Mouse (Mus musculus) midbrain, embryonic 12.5 days (tissue): Measurements from ENCODE around the gene Agpat4. TPM values are rescaled to one million over a fixed set of nuclear protein-coding genes. Genes with fewer than 3 reads are reported as not detected.
"Not testable (repeated sequence)": the region's sequence is repeated elsewhere in the genome, so short reads cannot be mapped to it uniquely, and the experiment has no call there.

ENCODE experiments used
- ATAC-seq: fragments of 200-750 bp; cut with Nextera tagmentation; 2 replicates; pipeline ENCODE4 v1.8.0; 2017; ENCODE audit warnings: low read depth, moderate TSS enrichment, moderate library complexity; ENCODE audit not compliant: low FRiP score
- H3K27ac ChIP-seq: fragments of 300-500 bp; sonication (generic); replicated peaks from 2 replicates; pipeline ENCODE4 v1.5.1; 2016; ENCODE audit warnings: mild to moderate bottlenecking
- H3K27me3 ChIP-seq: fragments of 300-500 bp; sonication (generic); 2 replicates; pipeline ENCODE4 v1.6.1; 2016; ENCODE audit warnings: mild to moderate bottlenecking
- H3K36me3 ChIP-seq: fragments of 300-500 bp; sonication (generic); 2 replicates; pipeline ENCODE4 v1.6.1; 2016
- H3K4me1 ChIP-seq: fragments of 300-500 bp; sonication (generic); 2 replicates; pipeline ENCODE4 v1.6.1; 2016
- H3K4me2 ChIP-seq: fragments of 300-500 bp; sonication (generic); replicated peaks from 2 replicates; pipeline ENCODE4 v1.6.1; 2016; ENCODE audit warnings: mild to moderate bottlenecking, moderate library complexity
- H3K4me3 ChIP-seq: fragments of 300-500 bp; sonication (generic); 2 replicates; pipeline ENCODE4 v1.5.1; 2016; ENCODE audit warnings: mild to moderate bottlenecking
- H3K9ac ChIP-seq: fragments of 300-500 bp; sonication (generic); replicated peaks from 2 replicates; pipeline ENCODE4 v1.6.1; 2016; ENCODE audit warnings: mild to moderate bottlenecking, moderate library complexity
- H3K9me3 ChIP-seq: fragments of 300-500 bp; sonication (generic); 2 replicates; pipeline ENCODE4 v1.6.1; 2016; ENCODE audit warnings: mild to moderate bottlenecking
- WGBS: fragments of 180-500 bp; shearing (Covaris S2); methylation state at CpG from one replicate; pipeline ENCODE4 v1.1.7; 2016; 5-methylcytosine and 5-hydroxymethylcytosine counted together
- polyA plus RNA-seq: library from polyadenylated mRNA; unstranded; fragments of >200 nt; fragmentation: Nextera tagmentation; extraction: Ambion mirVana; gene quantifications from 2 replicates; pipeline ENCODE4 v1.2.1, GENCODE M21; 2016

The Agpat4 gene
- polyA plus RNA-seq, 1 experiment from 2014 or later = 42.4 TPM

GRCm38 (mm10) chr17:12221926-12222325 lies 103.4 kb downstream of the Agpat4 start:
- ATAC-seq = no peak
- Histone ChIP-seq H3K9me3 (no peaks in the 10 kb centered on the region), H3K4me2 (no peak overlapping the region), H3K9ac (no peak overlapping the region), H3K4me1 (0 out of 2 replicates have a peak, but pooled peaks cover 3% of the 10 kb centered on the region), H3K4me3 (no peak overlapping the region), H3K27me3 (no peaks in the 10 kb centered on the region), H3K27ac (no peak overlapping the region), H3K36me3 (peaks cover 62% of the 10 kb centered on the region)
- WGBS = 91% methylated on average over 6 of the region's 6 CpGs

- Histone ChIP-seq H3K9ac (no peak overlapping the region), H3K27ac (no peak overlapping the region; the same call in 1 of the 2 replicates), H3K4me3 (no peak overlapping the region), H3K9me3 (no peaks in the 10 kb centered on the region), H3K4me2 (no peak overlapping the region), H3K27me3 (no peaks in the 10 kb centered on the region), H3K4me1 (0 out of 2 replicates have a peak, but pooled peaks cover 3% of the 10 kb centered on the region), H3K36me3 (peaks cover 63% of the 10 kb centered on the region)
- no peak for ATAC-seq
- 36% methylated on average over 5 of the region's 5 CpGs for WGBS
These were observed 105.2 kb downstream of the Agpat4 start for GRCm38 (mm10) chr17:12223682-12224081.

- Histone ChIP-seq H3K9ac (no peak overlapping the region), H3K4me1 (0 out of 2 replicates have a peak, but pooled peaks cover 3% of the 10 kb centered on the region), H3K4me2 (no peak overlapping the region), H3K27me3 (no peaks in the 10 kb centered on the region), H3K9me3 (no peaks in the 10 kb centered on the region), H3K27ac (no peak overlapping the region), H3K4me3 (no peak overlapping the region), H3K36me3 (peaks cover 63% of the 10 kb centered on the region)
- no peak for ATAC-seq
- 83% methylated on average over 9 of the region's 9 CpGs for WGBS
These were observed 105.6 kb downstream of the Agpat4 start for GRCm38 (mm10) chr17:12224145-12224544.

- not testable (repeated sequence) for H3K4me1 ChIP-seq, ATAC-seq, H3K4me2 ChIP-seq, H3K27ac ChIP-seq, H3K27me3 ChIP-seq, H3K9ac ChIP-seq, H3K4me3 ChIP-seq, H3K9me3 ChIP-seq
- peaks cover 63% of the 10 kb centered on the region for H3K36me3 ChIP-seq
- WGBS = 89% methylated on average over 6 of the region's 7 CpGs
These were observed 106.0 kb downstream of the Agpat4 start for GRCm38 (mm10) chr17:12224551-12224950.

- Histone ChIP-seq H3K9ac (no peak overlapping the region), H3K4me3 (no peak overlapping the region), H3K27ac (no peak overlapping the region), H3K4me2 (no peak overlapping the region), H3K36me3 (peaks cover 63% of the 10 kb centered on the region), H3K27me3 (no peaks in the 10 kb centered on the region), H3K9me3 (no peaks in the 10 kb centered on the region), H3K4me1 (0 out of 2 replicates have a peak, but pooled peaks cover 3% of the 10 kb centered on the region)
- WGBS = 78% methylated on average over 1 of the region's 1 CpGs
- ATAC-seq = no peak
These were observed 106.7 kb downstream of the Agpat4 start for GRCm38 (mm10) chr17:12225227-12225626.

- Histone ChIP-seq H3K4me1 (0 out of 2 replicates have a peak, but pooled peaks cover 3% of the 10 kb centered on the region), H3K27me3 (no peaks in the 10 kb centered on the region), H3K9me3 (no peaks in the 10 kb centered on the region), H3K4me2 (no peak overlapping the region), H3K27ac (no peak overlapping the region), H3K4me3 (no peak overlapping the region), H3K36me3 (peaks cover 63% of the 10 kb centered on the region), H3K9ac (no peak overlapping the region)
- peak; percentile 54; the same call in 1 of the 2 replicates for ATAC-seq
- WGBS = 66% methylated on average over 12 of the region's 12 CpGs
These were observed 108.0 kb downstream of the Agpat4 start for GRCm38 (mm10) chr17:12226551-12226950.

- 89% methylated on average over 10 of the region's 10 CpGs for WGBS
- Histone ChIP-seq H3K27ac (no peak overlapping the region), H3K36me3 (peaks cover 68% of the 10 kb centered on the region), H3K4me1 (0 out of 2 replicates have a peak, but pooled peaks cover 3% of the 10 kb centered on the region), H3K4me2 (no peak overlapping the region), H3K27me3 (no peaks in the 10 kb centered on the region), H3K4me3 (no peak overlapping the region), H3K9ac (no peak overlapping the region), H3K9me3 (no peaks in the 10 kb centered on the region)
- no peak for ATAC-seq
These were observed 109.5 kb downstream of the Agpat4 start for GRCm38 (mm10) chr17:12228001-12228400.

GRCm38 (mm10) chr17:12228471-12228870 lies 110.0 kb downstream of the Agpat4 start:
- peaks cover 73% of the 10 kb centered on the region for H3K36me3 ChIP-seq
- H3K4me1 ChIP-seq = 0 out of 2 replicates have a peak, but pooled peaks cover 3% of the 10 kb centered on the region
- no peak for ATAC-seq
- H3K9me3 ChIP-seq = no peaks in the 10 kb centered on the region
- no peaks in the 10 kb centered on the region for H3K27me3 ChIP-seq
- no peak overlapping the region for H3K9ac ChIP-seq
- no peak overlapping the region for H3K27ac ChIP-seq
- no peak overlapping the region for H3K4me3 ChIP-seq
- H3K4me2 ChIP-seq = no peak overlapping the region
- WGBS = 98% methylated on average over 7 of the region's 7 CpGs

GRCm38 (mm10) chr17:12229756-12230155 lies 111.3 kb downstream of the Agpat4 start:
- Histone ChIP-seq H3K27me3 (no peaks in the 10 kb centered on the region), H3K36me3 (peaks cover 83% of the 10 kb centered on the region), H3K4me2 (no peak overlapping the region), H3K4me3 (no peak overlapping the region), H3K27ac (no peak overlapping the region), H3K4me1 (no peaks in the 10 kb centered on the region), H3K9me3 (no peaks in the 10 kb centered on the region), H3K9ac (no peak overlapping the region)
- WGBS = 95% methylated on average over 9 of the region's 9 CpGs
- no peak for ATAC-seq

- Histone ChIP-seq H3K4me1 (no peaks in the 10 kb centered on the region), H3K4me2 (no peak overlapping the region), H3K4me3 (no peak overlapping the region), H3K36me3 (peaks cover 85% of the 10 kb centered on the region), H3K27me3 (no peaks in the 10 kb centered on the region), H3K9me3 (no peaks in the 10 kb centered on the region), H3K27ac (no peak overlapping the region), H3K9ac (no peak overlapping the region)
- no peak for ATAC-seq
- WGBS = 82% methylated on average over 6 of the region's 6 CpGs
These were observed 111.7 kb downstream of the Agpat4 start for GRCm38 (mm10) chr17:12230167-12230566.

- Histone ChIP-seq H3K9me3 (no peaks in the 10 kb centered on the region), H3K36me3 (peaks cover 91% of the 10 kb centered on the region), H3K27ac (no peak overlapping the region), H3K9ac (no peak overlapping the region), H3K27me3 (no peaks in the 10 kb centered on the region), H3K4me2 (no peak overlapping the region), H3K4me1 (no peaks in the 10 kb centered on the region), H3K4me3 (no peak overlapping the region)
- WGBS = 95% methylated on average over 7 of the region's 7 CpGs
- no peak for ATAC-seq
These were observed 112.6 kb downstream of the Agpat4 start for GRCm38 (mm10) chr17:12231087-12231486.

GRCm38 (mm10) chr17:12232724-12233123 lies 114.2 kb downstream of the Agpat4 start:
- no peaks in the 10 kb centered on the region for H3K27me3 ChIP-seq
- 92% methylated on average over 6 of the region's 6 CpGs for WGBS
- no peaks in the 10 kb centered on the region for H3K4me1 ChIP-seq
- no peak for ATAC-seq
- no peak overlapping the region for H3K27ac ChIP-seq
- H3K4me3 ChIP-seq = no peak overlapping the region
- H3K4me2 ChIP-seq = no peak overlapping the region
- H3K9me3 ChIP-seq = no peaks in the 10 kb centered on the region
- H3K9ac ChIP-seq = no peak overlapping the region
- peaks cover 91% of the 10 kb centered on the region for H3K36me3 ChIP-seq

GRCm38 (mm10) chr17:12240701-12241100 lies 122.2 kb downstream of the Agpat4 start:
- ATAC-seq = no peak
- H3K27me3 ChIP-seq = no peaks in the 10 kb centered on the region
- WGBS = 87% methylated on average over 3 of the region's 3 CpGs

More at GRCm38 (mm10) chr17:12240701-12241100, 122.2 kb downstream of the Agpat4 start:
- Histone ChIP-seq H3K27ac (no peak overlapping the region), H3K36me3 (peaks cover 68% of the 10 kb centered on the region), H3K4me1 (no peaks in the 10 kb centered on the region), H3K4me3 (no peak overlapping the region), H3K4me2 (no peak overlapping the region), H3K9ac (no peak overlapping the region), H3K9me3 (no peaks in the 10 kb centered on the region)
